In the genomic region with DNA sequence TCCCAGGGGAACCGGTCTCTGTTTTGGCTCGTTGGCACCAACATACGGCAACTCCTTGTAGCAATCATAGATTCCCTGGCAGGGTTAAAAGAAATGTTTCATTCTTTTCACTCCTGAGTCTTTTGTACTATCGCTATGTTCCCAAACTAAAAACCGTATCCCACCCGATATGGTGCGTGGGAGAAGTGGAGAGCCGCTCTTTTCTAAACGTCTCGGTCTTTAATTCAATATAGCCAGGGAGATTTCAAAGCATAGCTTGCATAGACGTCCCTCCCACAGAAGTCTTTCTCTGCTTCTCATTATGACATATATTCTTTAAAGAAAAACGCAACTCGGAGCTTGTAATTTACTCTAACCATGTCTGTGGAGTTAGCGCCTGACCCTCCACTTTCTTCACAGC, we compare ENCODE assay signal across 28 mouse cellular contexts. TPM values are rescaled to one million over a fixed set of nuclear protein-coding genes. Genes with fewer than 3 reads are reported as not detected.
DNase-seq lines count a peak whose midpoint lies in the region; ATAC-seq lines count a peak whose summit lies in the region.
"Had no signal": no experiment of that assay in that cellular context is flagged by ENCODE, and none has a peak within 500 bp of the region (broad histone marks: within the 10 kb centered on the region; RNA-seq: fewer than 3 reads in every experiment).

No protein-coding gene starts in this region.

- H3K4me3 ChIP-seq in embryonic facial prominence, embryonic 15.5 days (replicated peaks), result no peak overlapping the region
- H3K4me3 ChIP-seq in midbrain, embryonic 11.5 days (ENCODE audit: low read depth, low read length), result no peak overlapping the region
- H3K4me3 ChIP-seq: erythroblast, embryonic 14.5 days; forebrain, embryonic 12.5 days; forebrain, embryonic 15.5 days; gastrocnemius, adult 2 months; heart, embryonic 12.5 days; heart, embryonic 15.5 days had no signal

- no peak for ATAC-seq in embryonic facial prominence, embryonic 15.5 days (ENCODE audit: insufficient number of reproducible peaks, low FRiP score, low TSS enrichment, low read depth)
- no peak for ATAC-seq in midbrain, embryonic 11.5 days (ENCODE audit: low FRiP score)
- ATAC-seq: CD4-positive, CD25-positive, alpha-beta regulatory T cell, adult 4 months; forebrain, embryonic 15.5 days; hindbrain, postnatal 0 days had no signal

- H3K36me3 ChIP-seq in embryonic facial prominence, embryonic 15.5 days, result no peaks in the 10 kb centered on the region
- H3K36me3 ChIP-seq in midbrain, embryonic 11.5 days (ENCODE audit: control insufficient read depth, insufficient read depth, low read length), result no peaks in the 10 kb centered on the region
- H3K36me3 ChIP-seq: forebrain, embryonic 12.5 days; forebrain, embryonic 15.5 days; heart, embryonic 12.5 days; heart, embryonic 15.5 days had no signal

- 0 out of 2 replicates have a peak overlapping the region, but pooled peaks have one; percentile 6 for H3K4me2 ChIP-seq in embryonic facial prominence, embryonic 15.5 days (replicated peaks)
- no peak overlapping the region for H3K4me2 ChIP-seq in midbrain, embryonic 11.5 days
- H3K4me2 ChIP-seq: forebrain, embryonic 12.5 days; forebrain, embryonic 15.5 days; heart, embryonic 12.5 days; heart, embryonic 15.5 days; hindbrain, embryonic 14.5 days had no signal

- intact Hi-C loops in heart, postnatal 36 days (cut with DNase I), result no loop called here
- intact Hi-C loops in left cerebral cortex, postnatal 25 days (cut with DNase I), result no loop called here

- 40% methylated on average over 14 of the region's 14 CpGs for WGBS in embryonic facial prominence, embryonic 15.5 days
- WGBS in midbrain, embryonic 11.5 days, result 86% methylated on average over 14 of the region's 14 CpGs

- H3K4me1 ChIP-seq in embryonic facial prominence, embryonic 15.5 days, result 0 out of 2 replicates have a peak, but pooled peaks cover 4% of the 10 kb centered on the region
- no peaks in the 10 kb centered on the region for H3K4me1 ChIP-seq in midbrain, embryonic 11.5 days (ENCODE audit: control insufficient read depth, insufficient read depth, low read length)
- H3K4me1 ChIP-seq: forebrain, embryonic 12.5 days; forebrain, embryonic 15.5 days; heart, embryonic 12.5 days; heart, embryonic 15.5 days had no signal

- peak; percentile 22 for DNase-seq in heart, adult 11 months
- no peak for DNase-seq in heart, postnatal 36 days
- peak; percentile 24 to 70 for DNase-seq in left cerebral cortex, postnatal 25 days (ENCODE audit: low spot score in 2 of 2)
- DNase-seq in left cerebral cortex, adult 8-10 months (ENCODE audit: low spot score in 2 of 2), result no peak
- DNase-seq in brain, adult 2 months (ENCODE audit: low read depth, low spot score), result peak; percentile 61
- DNase-seq in kidney, postnatal 14 days, result no peak
- DNase-seq in midbrain, embryonic 11.5 days (ENCODE audit: low spot score, missing footprints), result no peak
- DNase-seq: adrenal gland, adult 2 months; adrenal gland, postnatal 14 days; cerebellum, adult 11-12 months; cerebellum, adult 8-10 months; cerebellum, postnatal 10 days; cerebellum, postnatal 36 days; embryo, embryonic 11 days; gastrocnemius, adult 2 months; gastrocnemius, postnatal 14 days; heart, adult 18-20 months; heart, postnatal 10 days; heart, postnatal 4 days had no signal

- H3K27ac ChIP-seq in embryonic facial prominence, embryonic 15.5 days (replicated peaks), result no peak overlapping the region
- no peak overlapping the region for H3K27ac ChIP-seq in midbrain, embryonic 11.5 days (ENCODE audit: low read depth, low read length)
- H3K27ac ChIP-seq: forebrain, embryonic 12.5 days; forebrain, embryonic 15.5 days; gastrocnemius, adult 2 months; heart, embryonic 15.5 days; hindbrain, embryonic 14.5 days; hindbrain, postnatal 0 days had no signal

- no peak overlapping the region for H3K9ac ChIP-seq in embryonic facial prominence, embryonic 15.5 days
- H3K9ac ChIP-seq in midbrain, embryonic 11.5 days (ENCODE audit: low read length), result no peak overlapping the region
- H3K9ac ChIP-seq: forebrain, embryonic 12.5 days; forebrain, embryonic 15.5 days; heart, embryonic 12.5 days; heart, embryonic 15.5 days; hindbrain, embryonic 14.5 days had no signal

- no peaks in the 10 kb centered on the region for H3K27me3 ChIP-seq in embryonic facial prominence, embryonic 15.5 days
- no peaks in the 10 kb centered on the region for H3K27me3 ChIP-seq in midbrain, embryonic 11.5 days (ENCODE audit: control insufficient read depth, insufficient read depth, low read length)
- H3K27me3 ChIP-seq: forebrain, embryonic 12.5 days; forebrain, embryonic 15.5 days; heart, embryonic 12.5 days; heart, embryonic 15.5 days had no signal

- H3K9me3 ChIP-seq in embryonic facial prominence, embryonic 15.5 days (replicated peaks), result no peaks in the 10 kb centered on the region
- H3K9me3 ChIP-seq in midbrain, embryonic 11.5 days (ENCODE audit: control insufficient read depth, low read length), result no peaks in the 10 kb centered on the region
- H3K9me3 ChIP-seq: forebrain, embryonic 12.5 days; forebrain, embryonic 15.5 days; heart, embryonic 12.5 days; heart, embryonic 15.5 days had no signal

RNA-seq across cellular contexts. Expression of a gene that starts 51.3 kb away (rescaled TPM):
- 1 to 10 TPM; 5.3 to 7.2 TPM for total RNA-seq in heart, postnatal 36 days (2021)
- 1 to 10 TPM; 1.5 to 2.1 TPM for total RNA-seq in left cerebral cortex, postnatal 25 days (2021)
- 1 to 10 TPM; 1.9 to 4.7 (median 3.1) TPM for total RNA-seq in left cerebral cortex, adult 8-10 months (2022)
- 70.2 and 74.4 TPM in 2 replicates for polyA plus RNA-seq in embryonic facial prominence, embryonic 15.5 days (2015; fragmentation: Nextera tagmentation; extraction: Ambion mirVana)
- polyA plus RNA-seq in midbrain, embryonic 11.5 days (2014; fragmentation: Nextera tagmentation; extraction: Ambion mirVana), result 53.0 and 58.4 TPM in 2 replicates

Comparison
In these comparisons a context has a peak if more than half of its experiments do, and no peak if none do; other contexts are left out.
1. DNase-seq: peak in heart, adult 11 months (single experiment), left cerebral cortex, postnatal 25 days (2 of 2) and brain, adult 2 months (single experiment); none in heart, postnatal 36 days (0 of 2), left cerebral cortex, adult 8-10 months (0 of 2), kidney, postnatal 14 days (single experiment) and midbrain, embryonic 11.5 days (single experiment).